Mouse (Mus musculus): ENCODE measurements at regions not wholly inside any gene's neighbourhood (a gene's known extent, or its start where the extent isn't known, plus 50 kb on each side); places are given as distances from the start of the nearest gene placed in this dataset.

DNA sequence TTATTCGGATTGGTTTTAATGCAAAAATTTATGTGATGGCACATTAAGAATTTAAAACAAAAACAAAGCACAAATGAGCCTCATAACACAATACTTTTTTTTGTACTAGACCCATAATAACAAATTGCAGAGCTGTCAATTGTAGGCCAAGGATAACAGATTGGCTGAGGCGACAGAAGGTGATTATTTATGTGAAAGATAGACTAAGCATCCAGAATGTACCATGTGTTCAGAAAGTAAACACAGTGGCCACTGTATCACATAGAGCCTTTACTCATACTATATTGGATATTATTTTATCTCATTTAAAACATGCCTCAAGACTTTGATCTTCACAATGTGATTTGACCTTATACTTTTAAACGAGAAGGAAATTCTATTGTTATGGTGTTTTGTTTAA lies 257.9 kb upstream of the Speer4f2 start:
- Histone ChIP-seq H3K9me3 (replicated peaks; ENCODE audit: control insufficient read depth, low read length) (no peaks in the 10 kb centered on the region), H3K36me3 (replicated peaks; ENCODE audit: control insufficient read depth, insufficient read depth, low read depth, low read length) (no peaks in the 10 kb centered on the region), H3K4me3 (ENCODE audit: low read depth, low read length) (no peak overlapping the region), H3K27ac (replicated peaks; ENCODE audit: low read depth, low read length) (no peak overlapping the region), H3K4me2 (ENCODE audit: low read depth, low read length) (no peak overlapping the region), H3K27me3 (ENCODE audit: control insufficient read depth, insufficient read depth, low read length) (no peaks in the 10 kb centered on the region), H3K4me1 (ENCODE audit: control insufficient read depth, insufficient read depth, low read length) (no peaks in the 10 kb centered on the region), H3K9ac (replicated peaks; ENCODE audit: low read length) (no peak overlapping the region)
- DNase-seq (ENCODE audit: low spot score) = no peak
- 77% methylated on average over 3 of the region's 3 CpGs for WGBS
- ATAC-seq (replicated peaks; ENCODE audit: insufficient number of reproducible peaks, low FRiP score, low TSS enrichment, low read depth) = no peak

- Histone ChIP-seq H3K27me3 (ENCODE audit: control insufficient read depth, insufficient read depth, low read length) (no peaks in the 10 kb centered on the region), H3K9ac (replicated peaks; ENCODE audit: low read length) (no peak overlapping the region), H3K36me3 (replicated peaks; ENCODE audit: control insufficient read depth, insufficient read depth, low read depth, low read length) (no peaks in the 10 kb centered on the region), H3K27ac (replicated peaks; ENCODE audit: low read depth, low read length) (no peak overlapping the region), H3K4me1 (ENCODE audit: control insufficient read depth, insufficient read depth, low read length) (no peaks in the 10 kb centered on the region), H3K4me2 (ENCODE audit: low read depth, low read length) (no peak overlapping the region), H3K9me3 (replicated peaks; ENCODE audit: control insufficient read depth, low read length) (no peaks in the 10 kb centered on the region), H3K4me3 (ENCODE audit: low read depth, low read length) (no peak overlapping the region)
- WGBS = 75% methylated on average over 3 of the region's 3 CpGs
- DNase-seq (ENCODE audit: low spot score) = no peak
- ATAC-seq (replicated peaks; ENCODE audit: insufficient number of reproducible peaks, low FRiP score, low TSS enrichment, low read depth) = no peak
Measured at GRCm38 (mm10) chr5:17116072-17116471, 256.9 kb upstream of the Speer4f2 start.

DNA sequence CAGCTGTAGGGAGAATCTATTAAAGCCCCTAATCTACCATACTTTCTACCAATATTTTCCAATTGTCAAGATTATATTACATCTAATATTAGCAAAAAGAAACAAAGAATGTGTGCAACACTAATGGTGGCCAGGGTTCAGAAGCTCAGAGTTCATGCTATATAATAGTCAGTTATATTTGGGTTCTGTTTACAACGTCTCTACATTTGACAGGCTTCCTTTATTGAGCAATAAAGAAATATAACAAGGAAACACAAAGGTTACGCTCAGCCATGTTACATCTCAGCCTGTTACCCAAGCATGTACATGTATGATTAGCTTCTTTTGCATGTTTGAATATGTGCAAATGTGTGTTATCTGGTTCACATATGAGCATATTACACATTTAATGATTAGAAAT lies 247.7 kb upstream of the Speer4f2 start:
- Histone ChIP-seq H3K4me2 (ENCODE audit: low read depth, low read length) (no peak overlapping the region), H3K9ac (replicated peaks; ENCODE audit: low read length) (no peak overlapping the region), H3K4me1 (ENCODE audit: control insufficient read depth, insufficient read depth, low read length) (no peaks in the 10 kb centered on the region), H3K27ac (replicated peaks; ENCODE audit: low read depth, low read length) (no peak overlapping the region), H3K9me3 (replicated peaks; ENCODE audit: control insufficient read depth, low read length) (no peaks in the 10 kb centered on the region), H3K27me3 (ENCODE audit: control insufficient read depth, insufficient read depth, low read length) (no peaks in the 10 kb centered on the region), H3K36me3 (replicated peaks; ENCODE audit: control insufficient read depth, insufficient read depth, low read depth, low read length) (no peaks in the 10 kb centered on the region), H3K4me3 (ENCODE audit: low read depth, low read length) (no peak overlapping the region)
- ATAC-seq (replicated peaks; ENCODE audit: insufficient number of reproducible peaks, low FRiP score, low TSS enrichment, low read depth) = no peak
- no peak for DNase-seq (ENCODE audit: low spot score)
- WGBS = 93% methylated on average over 2 of the region's 2 CpGs

DNA sequence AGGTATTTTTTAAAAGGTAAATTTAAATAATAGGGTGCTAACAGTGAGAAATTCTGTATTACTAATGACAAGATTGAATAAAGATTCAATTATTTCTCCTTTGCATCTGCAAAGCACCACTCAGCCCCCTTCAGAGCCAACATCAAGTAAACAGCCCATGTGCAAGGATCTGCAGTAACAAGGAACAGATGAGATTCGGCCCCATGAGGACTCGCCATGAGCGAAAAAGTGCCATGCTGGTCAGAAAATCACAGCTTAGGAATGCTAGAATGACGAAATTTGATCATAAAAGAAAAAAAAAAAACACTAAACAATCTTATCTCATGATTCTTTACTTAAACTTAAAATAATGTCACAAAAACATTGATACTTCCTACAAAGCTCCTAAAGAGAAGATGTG lies 245.5 kb upstream of the Speer4f2 start:
- H3K9ac ChIP-seq (replicated peaks; ENCODE audit: low read length) = no peak overlapping the region
- H3K27ac ChIP-seq (replicated peaks; ENCODE audit: low read depth, low read length) = no peak overlapping the region
- H3K27me3 ChIP-seq (ENCODE audit: control insufficient read depth, insufficient read depth, low read length) = no peaks in the 10 kb centered on the region
- no peaks in the 10 kb centered on the region for H3K36me3 ChIP-seq (replicated peaks; ENCODE audit: control insufficient read depth, insufficient read depth, low read depth, low read length)
- no peaks in the 10 kb centered on the region for H3K9me3 ChIP-seq (replicated peaks; ENCODE audit: control insufficient read depth, low read length)
- no peak overlapping the region for H3K4me3 ChIP-seq (ENCODE audit: low read depth, low read length)
- ATAC-seq (replicated peaks; ENCODE audit: insufficient number of reproducible peaks, low FRiP score, low TSS enrichment, low read depth) = no peak
- 43% methylated on average over 4 of the region's 4 CpGs for WGBS
- peak; percentile 55 for DNase-seq (ENCODE audit: low spot score)
- H3K4me1 ChIP-seq (ENCODE audit: control insufficient read depth, insufficient read depth, low read length) = no peaks in the 10 kb centered on the region
- no peak overlapping the region for H3K4me2 ChIP-seq (ENCODE audit: low read depth, low read length)

DNA sequence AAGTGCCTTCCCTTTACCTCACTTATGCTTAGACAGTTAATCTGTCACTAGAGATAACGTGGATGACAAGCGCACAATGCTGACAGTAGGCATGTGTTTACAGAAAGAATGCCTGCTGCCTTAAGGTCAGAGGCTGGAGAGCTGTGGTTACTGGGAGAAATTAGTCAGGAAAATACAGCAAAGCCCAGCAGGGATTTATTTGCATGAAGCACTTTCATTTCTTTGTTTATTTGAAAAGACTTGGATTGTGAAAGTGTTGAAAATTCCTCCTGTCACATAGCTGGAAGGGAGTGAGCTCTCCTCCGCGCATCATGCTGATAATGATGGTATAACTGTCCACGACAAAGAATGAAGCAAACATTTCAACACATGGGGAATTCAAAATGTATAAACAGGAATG lies 237.5 kb upstream of the Speer4f2 start:
- Histone ChIP-seq H3K9me3 (replicated peaks; ENCODE audit: control insufficient read depth, low read length) (no peaks in the 10 kb centered on the region), H3K27ac (replicated peaks; ENCODE audit: low read depth, low read length) (no peak overlapping the region)

GRCm38 (mm10) chr5:17141555-17141954 lies 231.4 kb upstream of the Speer4f2 start:
- Histone ChIP-seq H3K4me2 (ENCODE audit: low read depth, low read length) (no peak overlapping the region), H3K9ac (replicated peaks; ENCODE audit: low read length) (no peak overlapping the region), H3K27me3 (ENCODE audit: control insufficient read depth, insufficient read depth, low read length) (no peaks in the 10 kb centered on the region), H3K9me3 (replicated peaks; ENCODE audit: control insufficient read depth, low read length) (no peaks in the 10 kb centered on the region), H3K4me3 (ENCODE audit: low read depth, low read length) (no peak overlapping the region), H3K4me1 (ENCODE audit: control insufficient read depth, insufficient read depth, low read length) (no peaks in the 10 kb centered on the region), H3K36me3 (replicated peaks; ENCODE audit: control insufficient read depth, insufficient read depth, low read depth, low read length) (no peaks in the 10 kb centered on the region), H3K27ac (replicated peaks; ENCODE audit: low read depth, low read length) (no peak overlapping the region)
- DNase-seq (ENCODE audit: low spot score) (no peak), ATAC-seq (replicated peaks; ENCODE audit: insufficient number of reproducible peaks, low FRiP score, low TSS enrichment, low read depth) (no peak)

More for the DNA sequence above, 237.5 kb upstream of the Speer4f2 start:
- no peak for ATAC-seq (replicated peaks; ENCODE audit: insufficient number of reproducible peaks, low FRiP score, low TSS enrichment, low read depth)
- Histone ChIP-seq H3K27me3 (ENCODE audit: control insufficient read depth, insufficient read depth, low read length) (no peaks in the 10 kb centered on the region), H3K9ac (replicated peaks; ENCODE audit: low read length) (no peak overlapping the region), H3K4me2 (ENCODE audit: low read depth, low read length) (no peak overlapping the region), H3K36me3 (replicated peaks; ENCODE audit: control insufficient read depth, insufficient read depth, low read depth, low read length) (no peaks in the 10 kb centered on the region), H3K4me3 (ENCODE audit: low read depth, low read length) (no peak overlapping the region), H3K4me1 (ENCODE audit: control insufficient read depth, insufficient read depth, low read length) (no peaks in the 10 kb centered on the region)
- WGBS = 54% methylated on average over 5 of the region's 5 CpGs
- DNase-seq (ENCODE audit: low spot score) = no peak

- 88% methylated on average over 2 of the region's 2 CpGs for WGBS
- no peaks in the 10 kb centered on the region for H3K36me3 ChIP-seq (replicated peaks; ENCODE audit: control insufficient read depth, insufficient read depth, low read depth, low read length)
- no peaks in the 10 kb centered on the region for H3K27me3 ChIP-seq (ENCODE audit: control insufficient read depth, insufficient read depth, low read length)
Measured at GRCm38 (mm10) chr5:17174562-17174961, 198.4 kb upstream of the Speer4f2 start.

GRCm38 (mm10) chr5:17176771-17177170 lies 196.2 kb upstream of the Speer4f2 start:
- peak; percentile 17 for DNase-seq (ENCODE audit: low spot score)
- whole genome bisulfite sequencing = 77% methylated on average over 9 of the region's 9 CpGs
- H3K9me3 ChIP-seq (replicated peaks; ENCODE audit: control insufficient read depth, low read length) = no peaks in the 10 kb centered on the region
- no peak overlapping the region for H3K27ac ChIP-seq (replicated peaks; ENCODE audit: low read depth, low read length)
- H3K4me2 ChIP-seq (ENCODE audit: low read depth, low read length) = no peak overlapping the region
- no peak overlapping the region for H3K4me3 ChIP-seq (ENCODE audit: low read depth, low read length)
- ATAC-seq (replicated peaks; ENCODE audit: insufficient number of reproducible peaks, low FRiP score, low TSS enrichment, low read depth) = no peak
- H3K9ac ChIP-seq (replicated peaks; ENCODE audit: low read length) = no peak overlapping the region
- H3K36me3 ChIP-seq (replicated peaks; ENCODE audit: control insufficient read depth, insufficient read depth, low read depth, low read length) = no peaks in the 10 kb centered on the region
- H3K27me3 ChIP-seq (ENCODE audit: control insufficient read depth, insufficient read depth, low read length) = no peaks in the 10 kb centered on the region
- H3K4me1 ChIP-seq (ENCODE audit: control insufficient read depth, insufficient read depth, low read length) = no peaks in the 10 kb centered on the region

More at GRCm38 (mm10) chr5:17174562-17174961, 198.4 kb upstream of the Speer4f2 start:
- H3K4me3 ChIP-seq (ENCODE audit: low read depth, low read length) = no peak overlapping the region
- H3K4me2 ChIP-seq (ENCODE audit: low read depth, low read length) = no peak overlapping the region
- H3K27ac ChIP-seq (replicated peaks; ENCODE audit: low read depth, low read length) = no peak overlapping the region
- H3K9me3 ChIP-seq (replicated peaks; ENCODE audit: control insufficient read depth, low read length) = no peaks in the 10 kb centered on the region
- no peak for DNase-seq (ENCODE audit: low spot score)
- H3K4me1 ChIP-seq (ENCODE audit: control insufficient read depth, insufficient read depth, low read length) = no peaks in the 10 kb centered on the region
- no peak overlapping the region for H3K9ac ChIP-seq (replicated peaks; ENCODE audit: low read length)
- no peak for ATAC-seq (replicated peaks; ENCODE audit: insufficient number of reproducible peaks, low FRiP score, low TSS enrichment, low read depth)

All from embryonic facial prominence, embryonic 11.5 days (tissue).